Comparison of ENCODE assay signal across 16 mouse cellular contexts in the genomic region with DNA sequence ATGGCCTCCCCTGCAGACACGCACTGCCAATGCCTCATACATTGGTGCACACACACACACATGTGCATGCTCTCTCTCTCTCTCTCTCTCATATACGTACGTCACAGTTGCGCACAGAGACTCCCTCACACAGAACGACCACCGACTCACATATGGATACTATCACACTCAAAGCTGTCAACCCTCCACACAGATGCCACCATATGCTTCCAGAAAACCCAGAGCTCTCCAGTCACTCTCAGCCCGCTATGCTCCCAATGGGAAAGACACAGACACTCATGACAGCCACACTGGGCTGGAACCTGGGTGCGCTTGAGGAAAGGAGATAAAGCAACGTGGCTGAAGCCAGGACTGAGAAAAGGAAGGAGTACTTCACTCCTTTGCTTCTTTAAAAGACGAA. TPM values are rescaled to one million over a fixed set of nuclear protein-coding genes. Genes with fewer than 3 reads are reported as not detected.
DNase-seq lines count a peak whose midpoint lies in the region; ATAC-seq lines count a peak whose summit lies in the region.
"Had no signal": no experiment of that assay in that cellular context is flagged by ENCODE, and none has a peak within 500 bp of the region (broad histone marks: within the 10 kb centered on the region; RNA-seq: fewer than 3 reads in every experiment).

No protein-coding gene starts in this region.

- no peak overlapping the region for H3K4me2 ChIP-seq in forebrain, embryonic 11.5 days (ENCODE audit: low read depth, low read length, severe bottlenecking)
- H3K4me2 ChIP-seq in kidney, embryonic 15.5 days = no peak overlapping the region
- H3K4me2 ChIP-seq in neural tube, embryonic 12.5 days (replicated peaks) = no peak overlapping the region
- no peak overlapping the region for H3K4me2 ChIP-seq in neural tube, embryonic 15.5 days
- no peak overlapping the region for H3K4me2 ChIP-seq in neural tube, embryonic 13.5 days
- H3K4me2 ChIP-seq: liver, embryonic 15.5 days had no signal

- WGBS in forebrain, embryonic 10.5 days = 86% methylated on average over 10 of the region's 10 CpGs
- WGBS in forebrain, embryonic 11.5 days = 84% methylated on average over 10 of the region's 10 CpGs
- 64% methylated on average over 10 of the region's 10 CpGs for WGBS in kidney, embryonic 15.5 days
- 81% methylated on average over 10 of the region's 10 CpGs for WGBS in neural tube, embryonic 12.5 days
- 63% methylated on average over 10 of the region's 10 CpGs for WGBS in neural tube, embryonic 15.5 days
- 56% methylated on average over 10 of the region's 10 CpGs for WGBS in neural tube, embryonic 13.5 days

- H3K36me3 ChIP-seq in forebrain, embryonic 10.5 days (replicated peaks) = peaks cover 47% of the 10 kb centered on the region
- no peaks in the 10 kb centered on the region for H3K36me3 ChIP-seq in forebrain, embryonic 11.5 days (ENCODE audit: control insufficient read depth, insufficient read depth, low read length)
- H3K36me3 ChIP-seq in kidney, embryonic 15.5 days = no peaks in the 10 kb centered on the region
- H3K36me3 ChIP-seq in neural tube, embryonic 12.5 days = peaks cover 9% of the 10 kb centered on the region; the same call in 1 of the 2 replicates
- no peaks in the 10 kb centered on the region for H3K36me3 ChIP-seq in neural tube, embryonic 15.5 days
- no peaks in the 10 kb centered on the region for H3K36me3 ChIP-seq in neural tube, embryonic 13.5 days
- H3K36me3 ChIP-seq: heart, embryonic 13.5 days; liver, embryonic 15.5 days had no signal

- H3K27me3 ChIP-seq in forebrain, embryonic 10.5 days (ENCODE audit: poor library complexity, severe bottlenecking) = peaks cover 24% of the 10 kb centered on the region
- no peaks in the 10 kb centered on the region for H3K27me3 ChIP-seq in forebrain, embryonic 11.5 days (ENCODE audit: control insufficient read depth, insufficient read depth, low read length)
- H3K27me3 ChIP-seq in kidney, embryonic 15.5 days = peaks cover 7% of the 10 kb centered on the region
- no peaks in the 10 kb centered on the region for H3K27me3 ChIP-seq in neural tube, embryonic 12.5 days (replicated peaks)
- no peaks in the 10 kb centered on the region for H3K27me3 ChIP-seq in neural tube, embryonic 15.5 days (replicated peaks)
- H3K27me3 ChIP-seq in neural tube, embryonic 13.5 days = no peaks in the 10 kb centered on the region
- H3K27me3 ChIP-seq: Patski had no signal

- H3K9ac ChIP-seq in forebrain, embryonic 11.5 days (ENCODE audit: low read length) = no peak overlapping the region; the same call in 1 of the 2 replicates
- H3K9ac ChIP-seq in kidney, embryonic 15.5 days = no peak overlapping the region
- H3K9ac ChIP-seq in neural tube, embryonic 12.5 days = 0 out of 2 replicates have a peak overlapping the region, but pooled peaks have one; percentile 33
- no peak overlapping the region for H3K9ac ChIP-seq in neural tube, embryonic 15.5 days (replicated peaks)
- peak overlapping the region; percentile 49; the same call in 1 of the 2 replicates for H3K9ac ChIP-seq in neural tube, embryonic 13.5 days
- H3K9ac ChIP-seq: liver, embryonic 15.5 days had no signal

- DNase-seq in forebrain, embryonic 10.5 days (ENCODE audit: extremely low spot score, low spot score) = no peak
- no peak for DNase-seq in forebrain, embryonic 11.5 days (ENCODE audit: low spot score)
- no peak for DNase-seq in kidney, adult 11 months
- no peak for DNase-seq in thymus, postnatal 14 days
- DNase-seq: cerebellum, postnatal 14 days; gastrocnemius, postnatal 10 days; kidney, postnatal 25 days; left cerebral cortex, postnatal 4 days; right cerebral cortex, adult 18-20 months had no signal

- H3K4me3 ChIP-seq in forebrain, embryonic 10.5 days = no peak overlapping the region
- no peak overlapping the region for H3K4me3 ChIP-seq in forebrain, embryonic 11.5 days (ENCODE audit: low read depth, low read length)
- no peak overlapping the region for H3K4me3 ChIP-seq in kidney, embryonic 15.5 days (replicated peaks)
- no peak overlapping the region for H3K4me3 ChIP-seq in neural tube, embryonic 12.5 days
- H3K4me3 ChIP-seq in neural tube, embryonic 15.5 days (replicated peaks) = no peak overlapping the region
- no peak overlapping the region for H3K4me3 ChIP-seq in neural tube, embryonic 13.5 days
- H3K4me3 ChIP-seq: heart, embryonic 13.5 days; liver, embryonic 15.5 days had no signal

- no peak for ATAC-seq in forebrain, embryonic 11.5 days (replicated peaks; ENCODE audit: low FRiP score)
- ATAC-seq in kidney, embryonic 15.5 days (replicated peaks; ENCODE audit: low FRiP score) = no peak
- no peak for ATAC-seq in neural tube, embryonic 12.5 days (ENCODE audit: low FRiP score, low read depth)
- ATAC-seq in neural tube, embryonic 15.5 days (ENCODE audit: low FRiP score) = no peak
- ATAC-seq in neural tube, embryonic 13.5 days (ENCODE audit: low read depth) = no peak
- ATAC-seq: Patski had no signal

- H3K27ac ChIP-seq in forebrain, embryonic 10.5 days = peak overlapping the region; percentile 70; the same call in 1 of the 2 replicates
- H3K27ac ChIP-seq in forebrain, embryonic 11.5 days (ENCODE audit: low read depth, low read length) = no peak overlapping the region
- peak overlapping the region; percentile 84 for H3K27ac ChIP-seq in kidney, embryonic 15.5 days
- no peak overlapping the region for H3K27ac ChIP-seq in neural tube, embryonic 12.5 days
- H3K27ac ChIP-seq in neural tube, embryonic 15.5 days (replicated peaks) = no peak overlapping the region
- peak overlapping the region; percentile 77 for H3K27ac ChIP-seq in neural tube, embryonic 13.5 days (replicated peaks)
- H3K27ac ChIP-seq: liver, embryonic 15.5 days had no signal

- H3K4me1 ChIP-seq in forebrain, embryonic 10.5 days = peaks cover 87% of the 10 kb centered on the region
- H3K4me1 ChIP-seq in forebrain, embryonic 11.5 days (replicated peaks; ENCODE audit: control insufficient read depth, insufficient read depth, low read length) = peaks cover 43% of the 10 kb centered on the region
- H3K4me1 ChIP-seq in kidney, embryonic 15.5 days = peaks cover 69% of the 10 kb centered on the region
- H3K4me1 ChIP-seq in neural tube, embryonic 12.5 days = peaks cover 63% of the 10 kb centered on the region
- peaks cover 51% of the 10 kb centered on the region for H3K4me1 ChIP-seq in neural tube, embryonic 15.5 days
- peaks cover 67% of the 10 kb centered on the region for H3K4me1 ChIP-seq in neural tube, embryonic 13.5 days (replicated peaks)
- H3K4me1 ChIP-seq: liver, embryonic 15.5 days had no signal

- no peaks in the 10 kb centered on the region for H3K9me3 ChIP-seq in forebrain, embryonic 10.5 days
- H3K9me3 ChIP-seq in forebrain, embryonic 11.5 days (ENCODE audit: control insufficient read depth, low read length) = no peaks in the 10 kb centered on the region
- no peaks in the 10 kb centered on the region for H3K9me3 ChIP-seq in kidney, embryonic 15.5 days (replicated peaks)
- H3K9me3 ChIP-seq in neural tube, embryonic 12.5 days = no peaks in the 10 kb centered on the region
- no peaks in the 10 kb centered on the region for H3K9me3 ChIP-seq in neural tube, embryonic 15.5 days (replicated peaks)
- no peaks in the 10 kb centered on the region for H3K9me3 ChIP-seq in neural tube, embryonic 13.5 days
- H3K9me3 ChIP-seq: heart, embryonic 13.5 days; liver, embryonic 15.5 days had no signal

RNA-seq across cellular contexts. Expression of gene Cntfr, which starts 14.9 kb away (rescaled TPM):
- 19.4 and 21.9 TPM in 2 replicates for polyA plus RNA-seq in forebrain, embryonic 10.5 days (2016; fragmentation: Nextera tagmentation; extraction: Ambion mirVana)
- polyA plus RNA-seq in forebrain, embryonic 11.5 days (2014; fragmentation: Nextera tagmentation; extraction: Ambion mirVana) = 35.2 and 37.1 TPM in 2 replicates
- 19.8 and 22.1 TPM in 2 replicates for polyA plus RNA-seq in kidney, embryonic 15.5 days (2015; fragmentation: Nextera tagmentation; extraction: Ambion mirVana)
- 32.8 and 36.4 TPM in 2 replicates for polyA plus RNA-seq in neural tube, embryonic 12.5 days (2016; fragmentation: Nextera tagmentation; extraction: Ambion mirVana)
- 23.1 and 27.2 TPM in 2 replicates for polyA plus RNA-seq in neural tube, embryonic 15.5 days (2015; fragmentation: Nextera tagmentation; extraction: Ambion mirVana)
- polyA plus RNA-seq in neural tube, embryonic 13.5 days (2015; fragmentation: Nextera tagmentation; extraction: Ambion mirVana) = 28.9 and 29.7 TPM in 2 replicates

RNA-seq across cellular contexts. Expression of gene Il11ra1, which starts 17.8 kb away (rescaled TPM):
- polyA plus RNA-seq in forebrain, embryonic 10.5 days (2016; fragmentation: Nextera tagmentation; extraction: Ambion mirVana) = 82.0 and 90.0 TPM in 2 replicates
- polyA plus RNA-seq in forebrain, embryonic 11.5 days (2014; fragmentation: Nextera tagmentation; extraction: Ambion mirVana) = 65.0 and 66.9 TPM in 2 replicates
- 137 and 157 TPM in 2 replicates for polyA plus RNA-seq in kidney, embryonic 15.5 days (2015; fragmentation: Nextera tagmentation; extraction: Ambion mirVana)
- polyA plus RNA-seq in neural tube, embryonic 12.5 days (2016; fragmentation: Nextera tagmentation; extraction: Ambion mirVana) = 73.3 and 79.5 TPM in 2 replicates
- 52.6 and 56.6 TPM in 2 replicates for polyA plus RNA-seq in neural tube, embryonic 15.5 days (2015; fragmentation: Nextera tagmentation; extraction: Ambion mirVana)
- polyA plus RNA-seq in neural tube, embryonic 13.5 days (2015; fragmentation: Nextera tagmentation; extraction: Ambion mirVana) = 53.6 and 60.2 TPM in 2 replicates

RNA-seq across cellular contexts. Expression of gene Rpp25l, which starts 31.4 kb away (rescaled TPM):
- polyA plus RNA-seq in forebrain, embryonic 10.5 days (2016; fragmentation: Nextera tagmentation; extraction: Ambion mirVana) = 97.3 and 98.1 TPM in 2 replicates
- 92.0 and 92.5 TPM in 2 replicates for polyA plus RNA-seq in forebrain, embryonic 11.5 days (2014; fragmentation: Nextera tagmentation; extraction: Ambion mirVana)
- 76.2 and 83.6 TPM in 2 replicates for polyA plus RNA-seq in kidney, embryonic 15.5 days (2015; fragmentation: Nextera tagmentation; extraction: Ambion mirVana)
- 65.9 and 66.9 TPM in 2 replicates for polyA plus RNA-seq in neural tube, embryonic 12.5 days (2016; fragmentation: Nextera tagmentation; extraction: Ambion mirVana)
- 59.3 and 61.1 TPM in 2 replicates for polyA plus RNA-seq in neural tube, embryonic 15.5 days (2015; fragmentation: Nextera tagmentation; extraction: Ambion mirVana)
- polyA plus RNA-seq in neural tube, embryonic 13.5 days (2015; fragmentation: Nextera tagmentation; extraction: Ambion mirVana) = 62.6 and 63.4 TPM in 2 replicates

RNA-seq across cellular contexts. Expression of gene Dctn3, which starts 41.0 kb away (rescaled TPM):
- polyA plus RNA-seq in forebrain, embryonic 10.5 days (2016; fragmentation: Nextera tagmentation; extraction: Ambion mirVana) = 141 and 142 TPM in 2 replicates
- 135 and 142 TPM in 2 replicates for polyA plus RNA-seq in forebrain, embryonic 11.5 days (2014; fragmentation: Nextera tagmentation; extraction: Ambion mirVana)
- 128 and 132 TPM in 2 replicates for polyA plus RNA-seq in kidney, embryonic 15.5 days (2015; fragmentation: Nextera tagmentation; extraction: Ambion mirVana)
- polyA plus RNA-seq in neural tube, embryonic 12.5 days (2016; fragmentation: Nextera tagmentation; extraction: Ambion mirVana) = 225 and 233 TPM in 2 replicates
- polyA plus RNA-seq in neural tube, embryonic 15.5 days (2015; fragmentation: Nextera tagmentation; extraction: Ambion mirVana) = 271 and 320 TPM in 2 replicates
- 278 and 317 TPM in 2 replicates for polyA plus RNA-seq in neural tube, embryonic 13.5 days (2015; fragmentation: Nextera tagmentation; extraction: Ambion mirVana)

RNA-seq across cellular contexts. Expression of gene Enho, which starts 41.8 kb away (rescaled TPM):
- polyA plus RNA-seq in forebrain, embryonic 10.5 days (2016; fragmentation: Nextera tagmentation; extraction: Ambion mirVana) = 19.7 and 21.3 TPM in 2 replicates
- polyA plus RNA-seq in forebrain, embryonic 11.5 days (2014; fragmentation: Nextera tagmentation; extraction: Ambion mirVana) = 28.1 and 34.5 TPM in 2 replicates
- 19.1 and 22.6 TPM in 2 replicates for polyA plus RNA-seq in kidney, embryonic 15.5 days (2015; fragmentation: Nextera tagmentation; extraction: Ambion mirVana)
- 73.6 and 74.1 TPM in 2 replicates for polyA plus RNA-seq in neural tube, embryonic 12.5 days (2016; fragmentation: Nextera tagmentation; extraction: Ambion mirVana)
- polyA plus RNA-seq in neural tube, embryonic 15.5 days (2015; fragmentation: Nextera tagmentation; extraction: Ambion mirVana) = 89.8 and 111 TPM in 2 replicates
- 79.3 and 81.9 TPM in 2 replicates for polyA plus RNA-seq in neural tube, embryonic 13.5 days (2015; fragmentation: Nextera tagmentation; extraction: Ambion mirVana)

Comparison
In these comparisons a context has a peak if more than half of its experiments do, and no peak if none do; other contexts are left out.
1. H3K27ac ChIP-seq: peak in forebrain, embryonic 10.5 days (single experiment), kidney, embryonic 15.5 days (single experiment) and neural tube, embryonic 13.5 days (single experiment); none in forebrain, embryonic 11.5 days (single experiment), neural tube, embryonic 12.5 days (single experiment) and neural tube, embryonic 15.5 days (single experiment).
2. H3K9ac ChIP-seq: peak in neural tube, embryonic 12.5 days (single experiment) and neural tube, embryonic 13.5 days (single experiment); none in forebrain, embryonic 11.5 days (single experiment), kidney, embryonic 15.5 days (single experiment) and neural tube, embryonic 15.5 days (single experiment).